Mouse (Mus musculus): ENCODE data around the gene Myo1a.

DNA sequence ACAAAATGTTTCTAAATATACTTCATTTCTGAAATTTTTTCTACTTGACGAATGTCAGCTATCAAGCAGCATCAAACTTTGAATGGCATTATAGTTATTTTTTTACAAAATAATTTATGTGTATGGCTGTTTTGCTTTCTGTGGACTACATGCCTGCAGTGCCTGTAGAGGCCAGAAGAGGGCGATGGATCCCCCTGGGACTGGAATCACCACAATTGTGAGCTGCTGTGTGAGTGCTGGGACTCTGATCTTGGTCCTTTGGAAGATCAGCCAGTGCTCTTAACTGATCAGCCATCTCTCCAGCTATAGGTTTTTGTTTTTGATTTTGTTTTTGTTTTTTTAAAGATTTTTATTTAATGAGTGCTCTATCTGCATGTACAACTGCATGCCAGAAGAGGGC lies 33.7 kb upstream of the Myo1a start:
- TF ChIP-seq CHD2 (IDR thresholded peaks at IDR 0.05; ENCODE audit: low read depth, low read length) (no peak), ZC3H11A (IDR thresholded peaks at IDR 0.05; ENCODE audit: borderline replicate concordance, low read depth, low read length) (no peak), HCFC1 (IDR thresholded peaks at IDR 0.05; ENCODE audit: borderline replicate concordance, insufficient read depth, low read length) (no peak), MAFK (IDR thresholded peaks at IDR 0.05; ENCODE audit: insufficient read depth, low read depth, low read length) (no peak), ZNF384 (IDR thresholded peaks at IDR 0.05; ENCODE audit: low read depth, low read length) (no peak)

Data from ES-E14 (cell line).